Mouse (Mus musculus): ENCODE measurements at regions not wholly inside any gene's neighbourhood (a gene's known extent, or its start where the extent isn't known, plus 50 kb on each side); places are given as distances from the start of the nearest gene placed in this dataset.

- Histone ChIP-seq H3K27ac (ENCODE audit: insufficient read depth, low read length) (no peak overlapping the region), H3K4me3 (ENCODE audit: low read depth, low read length) (no peak overlapping the region)
- TF ChIP-seq EP300 (IDR thresholded peaks at IDR 0.05; ENCODE audit: insufficient read depth, low read depth, low read length) (no peak), POLR2A (IDR thresholded peaks at IDR 0.05; ENCODE audit: insufficient read depth, low read length) (no peak), CTCF (IDR thresholded peaks at IDR 0.05; ENCODE audit: low read depth, low read length) (no peak)
Observed at GRCm38 (mm10) chr1:35402995-35403394, 553.2 kb downstream of the Plekhb2 start.

GRCm38 (mm10) chr1:35405418-35405817 is 555.6 kb downstream of the Plekhb2 start:
- no peaks in the 10 kb centered on the region; the same call in 1 of the 2 replicates for H3K27me3 ChIP-seq (ENCODE audit: control insufficient read depth, insufficient read depth, low read length, poor library complexity, severe bottlenecking)
- H3K27ac ChIP-seq (ENCODE audit: insufficient read depth, low read length): no peak overlapping the region
- H3K9me3 ChIP-seq (replicated peaks; ENCODE audit: control insufficient read depth, insufficient read depth, low read length, poor library complexity, severe bottlenecking): no peaks in the 10 kb centered on the region
- H3K36me3 ChIP-seq (ENCODE audit: control insufficient read depth, insufficient read depth, low read length, poor library complexity, severe bottlenecking): no peaks in the 10 kb centered on the region
- TF ChIP-seq EP300 (IDR thresholded peaks at IDR 0.05; ENCODE audit: insufficient read depth, low read depth, low read length) (no peak), CTCF (IDR thresholded peaks at IDR 0.05; ENCODE audit: low read depth, low read length) (no peak), POLR2A (IDR thresholded peaks at IDR 0.05; ENCODE audit: insufficient read depth, low read length) (no peak)
- no peak overlapping the region for H3K4me3 ChIP-seq (ENCODE audit: low read depth, low read length)
- H3K9ac ChIP-seq (ENCODE audit: low read depth, poor library complexity, severe bottlenecking): no peak overlapping the region
- no peaks in the 10 kb centered on the region for H3K4me1 ChIP-seq (ENCODE audit: control insufficient read depth, insufficient read depth, low read length)

More at GRCm38 (mm10) chr1:35402995-35403394, 553.2 kb downstream of the Plekhb2 start:
- H3K36me3 ChIP-seq (ENCODE audit: control insufficient read depth, insufficient read depth, low read length, poor library complexity, severe bottlenecking): no peaks in the 10 kb centered on the region
- H3K4me1 ChIP-seq (ENCODE audit: control insufficient read depth, insufficient read depth, low read length): no peaks in the 10 kb centered on the region
- no peak overlapping the region for H3K9ac ChIP-seq (ENCODE audit: low read depth, poor library complexity, severe bottlenecking)
- no peaks in the 10 kb centered on the region; the same call in 1 of the 2 replicates for H3K27me3 ChIP-seq (ENCODE audit: control insufficient read depth, insufficient read depth, low read length, poor library complexity, severe bottlenecking)
- no peaks in the 10 kb centered on the region for H3K9me3 ChIP-seq (replicated peaks; ENCODE audit: control insufficient read depth, insufficient read depth, low read length, poor library complexity, severe bottlenecking)

GRCm38 (mm10) chr1:35415646-35416045 is 565.9 kb downstream of the Plekhb2 start:
- H3K27me3 ChIP-seq (ENCODE audit: control insufficient read depth, insufficient read depth, low read length, poor library complexity, severe bottlenecking): no peaks in the 10 kb centered on the region
- no peak overlapping the region for H3K9ac ChIP-seq (ENCODE audit: low read depth, poor library complexity, severe bottlenecking)
- no peak overlapping the region for H3K27ac ChIP-seq (ENCODE audit: insufficient read depth, low read length)
- no peaks in the 10 kb centered on the region for H3K4me1 ChIP-seq (ENCODE audit: control insufficient read depth, insufficient read depth, low read length)
- TF ChIP-seq CTCF (IDR thresholded peaks at IDR 0.05; ENCODE audit: low read depth, low read length) (no peak), EP300 (IDR thresholded peaks at IDR 0.05; ENCODE audit: insufficient read depth, low read depth, low read length) (no peak), POLR2A (IDR thresholded peaks at IDR 0.05; ENCODE audit: insufficient read depth, low read length) (no peak)
- no peak overlapping the region for H3K4me3 ChIP-seq (ENCODE audit: low read depth, low read length)
- no peaks in the 10 kb centered on the region for H3K36me3 ChIP-seq (ENCODE audit: control insufficient read depth, insufficient read depth, low read length, poor library complexity, severe bottlenecking)
- no peaks in the 10 kb centered on the region for H3K9me3 ChIP-seq (replicated peaks; ENCODE audit: control insufficient read depth, insufficient read depth, low read length, poor library complexity, severe bottlenecking)

GRCm38 (mm10) chr1:35428126-35428840 is 578.5 kb downstream of the Plekhb2 start:
- TF ChIP-seq POLR2A (IDR thresholded peaks at IDR 0.05; ENCODE audit: insufficient read depth, low read length) (no peak), CTCF (IDR thresholded peaks at IDR 0.05; ENCODE audit: low read depth, low read length) (no peak), EP300 (IDR thresholded peaks at IDR 0.05; ENCODE audit: insufficient read depth, low read depth, low read length) (no peak)
- H3K27me3 ChIP-seq (ENCODE audit: control insufficient read depth, insufficient read depth, low read length, poor library complexity, severe bottlenecking): no peaks in the 10 kb centered on the region
- no peaks in the 10 kb centered on the region for H3K36me3 ChIP-seq (ENCODE audit: control insufficient read depth, insufficient read depth, low read length, poor library complexity, severe bottlenecking)
- no peaks in the 10 kb centered on the region for H3K4me1 ChIP-seq (ENCODE audit: control insufficient read depth, insufficient read depth, low read length)
- H3K27ac ChIP-seq (ENCODE audit: insufficient read depth, low read length): no peak overlapping the region
- no peak overlapping the region for H3K4me3 ChIP-seq (ENCODE audit: low read depth, low read length)
- no peaks in the 10 kb centered on the region; the same call in 1 of the 2 replicates for H3K9me3 ChIP-seq (replicated peaks; ENCODE audit: control insufficient read depth, insufficient read depth, low read length, poor library complexity, severe bottlenecking)
- H3K9ac ChIP-seq (ENCODE audit: low read depth, poor library complexity, severe bottlenecking): no peak overlapping the region

GRCm38 (mm10) chr1:35429471-35429870 is 579.7 kb downstream of the Plekhb2 start:
- Histone ChIP-seq H3K9ac (ENCODE audit: low read depth, poor library complexity, severe bottlenecking) (no peak overlapping the region), H3K27ac (ENCODE audit: insufficient read depth, low read length) (no peak overlapping the region), H3K27me3 (ENCODE audit: control insufficient read depth, insufficient read depth, low read length, poor library complexity, severe bottlenecking) (no peaks in the 10 kb centered on the region), H3K36me3 (ENCODE audit: control insufficient read depth, insufficient read depth, low read length, poor library complexity, severe bottlenecking) (no peaks in the 10 kb centered on the region), H3K4me1 (ENCODE audit: control insufficient read depth, insufficient read depth, low read length) (no peaks in the 10 kb centered on the region), H3K4me3 (ENCODE audit: low read depth, low read length) (no peak overlapping the region), H3K9me3 (replicated peaks; ENCODE audit: control insufficient read depth, insufficient read depth, low read length, poor library complexity, severe bottlenecking) (no peaks in the 10 kb centered on the region; the same call in 1 of the 2 replicates)
- TF ChIP-seq POLR2A (IDR thresholded peaks at IDR 0.05; ENCODE audit: insufficient read depth, low read length) (no peak), EP300 (IDR thresholded peaks at IDR 0.05; ENCODE audit: insufficient read depth, low read depth, low read length) (no peak), CTCF (IDR thresholded peaks at IDR 0.05; ENCODE audit: low read depth, low read length) (no peak)

GRCm38 (mm10) chr1:35435721-35436120 is 585.9 kb downstream of the Plekhb2 start:
- TF ChIP-seq CTCF (IDR thresholded peaks at IDR 0.05; ENCODE audit: low read depth, low read length): no peak
- TF ChIP-seq POLR2A (IDR thresholded peaks at IDR 0.05; ENCODE audit: insufficient read depth, low read length): no peak
- no peak for TF ChIP-seq EP300 (IDR thresholded peaks at IDR 0.05; ENCODE audit: insufficient read depth, low read depth, low read length)

More at GRCm38 (mm10) chr1:35435721-35436120, 585.9 kb downstream of the Plekhb2 start:
- Histone ChIP-seq H3K4me1 (ENCODE audit: control insufficient read depth, insufficient read depth, low read length) (no peaks in the 10 kb centered on the region), H3K36me3 (ENCODE audit: control insufficient read depth, insufficient read depth, low read length, poor library complexity, severe bottlenecking) (no peaks in the 10 kb centered on the region), H3K27me3 (ENCODE audit: control insufficient read depth, insufficient read depth, low read length, poor library complexity, severe bottlenecking) (no peaks in the 10 kb centered on the region; the same call in 1 of the 2 replicates), H3K4me3 (ENCODE audit: low read depth, low read length) (no peak overlapping the region), H3K27ac (ENCODE audit: insufficient read depth, low read length) (no peak overlapping the region), H3K9ac (ENCODE audit: low read depth, poor library complexity, severe bottlenecking) (no peak overlapping the region), H3K9me3 (replicated peaks; ENCODE audit: control insufficient read depth, insufficient read depth, low read length, poor library complexity, severe bottlenecking) (no peaks in the 10 kb centered on the region; the same call in 1 of the 2 replicates)

All from ES-Bruce4 (cell line).